Mouse (Mus musculus): Measurements from ENCODE around the gene Prkg2.

- no peak for TF ChIP-seq CTCF (conservative IDR thresholded peaks at IDR 0.05; ENCODE audit: low read length)
- no peak for TF ChIP-seq POU5F1 (IDR thresholded peaks at IDR 0.05; ENCODE audit: borderline replicate concordance, low read length)
Measured at GRCm38 (mm10) chr5:99036596-99037441, at the start of gene Prkg2.

Data from E14TG2a.4 (cell line).